Mouse (Mus musculus): ENCODE measurements around the gene Zfp108. TPM values are rescaled to one million over a fixed set of nuclear protein-coding genes. Genes with fewer than 3 reads are reported as not detected.

The Zfp108 gene
- 1.8 and 2.5 TPM in 2 replicates for polyA plus RNA-seq (2016; fragmentation: Nextera tagmentation; extraction: Ambion mirVana)

DNA sequence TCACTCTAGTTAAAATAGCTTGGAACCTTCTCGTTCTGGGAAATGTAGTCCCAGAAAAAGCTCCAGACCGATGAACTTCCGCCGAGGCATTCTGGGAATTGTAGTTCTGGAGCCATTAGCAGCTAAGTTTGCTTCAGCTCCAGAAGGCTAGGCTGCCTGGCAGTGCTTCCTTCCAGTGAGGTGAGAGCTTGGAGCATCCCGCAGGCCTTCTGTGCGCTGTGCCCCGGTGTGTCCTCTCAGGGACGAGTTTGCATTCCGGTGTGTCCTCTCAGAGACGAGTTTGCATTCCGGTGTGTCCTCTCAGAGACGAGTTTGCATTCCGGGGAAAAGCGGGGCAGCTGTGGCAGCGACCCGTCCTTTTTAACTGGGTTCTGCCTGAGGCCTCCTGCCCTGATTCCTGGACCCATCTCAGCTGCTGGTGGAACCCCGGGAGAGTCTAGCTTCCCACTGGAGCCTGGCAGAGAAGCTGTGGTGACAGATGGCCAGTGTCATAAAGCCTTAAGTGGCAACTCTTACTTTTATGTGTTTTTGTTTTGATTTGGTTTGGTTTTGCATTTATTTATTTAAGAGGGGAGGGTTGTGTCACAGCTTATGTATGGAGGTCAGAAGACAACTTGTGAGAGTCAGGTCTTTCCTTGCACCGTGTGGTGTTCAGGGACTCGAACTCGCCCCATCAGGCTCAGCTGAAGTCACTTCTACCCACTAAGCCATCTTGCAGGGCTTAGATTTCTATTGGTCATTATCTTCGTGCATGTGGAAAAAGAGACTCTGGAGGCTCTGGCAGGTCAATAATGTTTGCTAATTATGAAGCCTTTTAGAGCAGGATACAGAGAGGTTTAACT lies at the start of gene Zfp108:
Zfp108 (plus strand) TSS at position 162 of the 842 bp plus-strand sequence.
- Histone ChIP-seq H3K36me3 (peaks cover 3% of the 10 kb centered on the region; the same call in 1 of the 2 replicates), H3K27ac (peak within 1 kb of the TSS; percentile 72), H3K4me1 (0 out of 2 replicates have a peak, but pooled peaks cover 6% of the 10 kb centered on the region), H3K9me3 (no peaks in the 10 kb centered on the region), H3K4me3 (peak within 1 kb of the TSS; percentile 59), H3K27me3 (ENCODE audit: insufficient read depth, poor library complexity, severe bottlenecking) (no peaks in the 10 kb centered on the region)
- WGBS, result 22% methylated on average over 21 of the region's 21 CpGs
- DNase-seq (ENCODE audit: low spot score), result peak; percentile 93

DNA sequence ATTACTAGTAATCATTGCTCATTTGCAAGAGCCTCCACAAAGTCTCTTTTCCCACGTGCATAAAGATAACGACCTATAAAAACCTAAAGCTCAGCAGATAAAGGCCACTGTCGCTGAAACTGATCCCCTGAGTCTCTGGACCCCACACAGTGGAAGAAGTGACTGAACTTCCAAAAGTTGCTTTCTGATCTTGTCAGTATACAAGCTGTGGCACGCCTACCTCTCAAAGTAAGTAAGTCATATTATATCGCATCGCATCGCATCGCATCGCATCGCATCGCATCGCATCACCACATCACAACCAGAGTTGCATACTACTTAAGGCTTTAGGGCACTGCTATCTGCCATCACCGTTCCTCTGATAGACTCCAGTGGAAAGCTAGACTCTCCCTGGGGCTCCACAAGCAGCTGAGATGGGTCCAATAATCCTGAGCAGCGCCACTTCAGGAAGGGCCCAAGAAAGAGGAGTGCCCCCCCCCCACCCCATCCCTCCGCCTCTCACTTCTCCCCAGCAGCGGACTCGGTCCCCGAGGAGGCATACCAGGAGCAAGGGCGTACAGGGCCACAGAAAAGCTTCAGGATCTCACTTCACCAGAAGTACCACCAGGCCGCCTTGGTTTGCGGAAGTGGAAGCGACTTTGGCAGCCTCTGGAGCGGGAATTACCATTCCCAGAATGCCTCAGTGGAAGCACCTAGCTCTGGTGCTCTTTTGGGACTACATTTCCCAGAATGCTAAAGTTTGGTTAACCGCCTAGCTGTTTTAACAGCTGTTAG lies 46.9 kb upstream of the Zfp108 start:
- H3K4me3 ChIP-seq, result peak overlapping the region; percentile 77
- H3K27me3 ChIP-seq (ENCODE audit: insufficient read depth, poor library complexity, severe bottlenecking), result no peaks in the 10 kb centered on the region
- H3K27ac ChIP-seq, result peak overlapping the region; percentile 95
- DNase-seq (ENCODE audit: low spot score), result peak; percentile 92
- H3K9me3 ChIP-seq, result no peaks in the 10 kb centered on the region
- 14% methylated on average over 24 of the region's 24 CpGs for WGBS
- peaks cover 33% of the 10 kb centered on the region for H3K36me3 ChIP-seq
- H3K4me1 ChIP-seq, result peaks cover 4% of the 10 kb centered on the region; the same call in 1 of the 2 replicates

- no peaks in the 10 kb centered on the region for H3K9me3 ChIP-seq
- DNase-seq (ENCODE audit: low spot score), result no peak
- WGBS, result 59% methylated on average over 7 of the region's 7 CpGs
- peaks cover 4% of the 10 kb centered on the region; the same call in 1 of the 2 replicates for H3K4me1 ChIP-seq
- no peak overlapping the region; the same call in 1 of the 2 replicates for H3K27ac ChIP-seq
- no peaks in the 10 kb centered on the region for H3K27me3 ChIP-seq (ENCODE audit: insufficient read depth, poor library complexity, severe bottlenecking)
- peak overlapping the region; percentile 77 for H3K4me3 ChIP-seq
- peaks cover 26% of the 10 kb centered on the region for H3K36me3 ChIP-seq
These were observed 46.2 kb upstream of the Zfp108 start for GRCm38 (mm10) chr7:24208282-24208886.

DNA sequence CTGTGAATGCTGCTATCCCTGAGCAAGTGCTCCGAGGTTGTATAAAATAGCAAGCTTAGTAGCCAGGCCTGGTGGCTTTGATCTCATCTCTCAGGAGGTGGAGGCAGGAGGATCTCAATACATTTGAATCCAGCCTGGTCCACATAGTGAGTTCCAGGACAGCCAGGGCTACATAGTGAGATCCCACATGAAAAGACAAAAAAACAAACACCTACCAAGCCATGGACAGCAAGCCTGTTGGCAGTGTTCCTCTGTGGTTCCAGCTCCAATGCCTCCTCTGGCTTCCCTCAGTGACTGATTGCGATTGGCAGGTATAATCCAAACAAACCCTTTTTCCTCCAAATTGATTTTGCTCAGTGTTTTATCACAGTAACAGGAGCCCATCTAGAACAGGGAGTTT lies 44.3 kb upstream of the Zfp108 start:
- no peaks in the 10 kb centered on the region for H3K27me3 ChIP-seq (ENCODE audit: insufficient read depth, poor library complexity, severe bottlenecking)
- H3K4me3 ChIP-seq, result no peak overlapping the region
- no peaks in the 10 kb centered on the region for H3K9me3 ChIP-seq
- 79% methylated on average over 2 of the region's 2 CpGs for WGBS
- peaks cover 7% of the 10 kb centered on the region; the same call in 1 of the 2 replicates for H3K36me3 ChIP-seq
- DNase-seq (ENCODE audit: low spot score), result peak; percentile 64
- peaks cover 4% of the 10 kb centered on the region; the same call in 1 of the 2 replicates for H3K4me1 ChIP-seq
- no peak overlapping the region for H3K27ac ChIP-seq

- Histone ChIP-seq H3K27ac (no peak within 1 kb of the TSS), H3K4me3 (no peak within 1 kb of the TSS), H3K9me3 (no peaks in the 10 kb centered on the region), H3K27me3 (ENCODE audit: insufficient read depth, poor library complexity, severe bottlenecking) (no peaks in the 10 kb centered on the region), H3K4me1 (peaks cover 4% of the 10 kb centered on the region; the same call in 1 of the 2 replicates), H3K36me3 (no peaks in the 10 kb centered on the region)
- 67% methylated on average over 5 of the region's 5 CpGs for WGBS
- no peak for DNase-seq (ENCODE audit: low spot score)
These were observed 43.3 kb upstream of the Zfp108 start, which contains the start of gene Zfp111 for GRCm38 (mm10) chr7:24211343-24211742. TSS of gene Zfp111 (minus strand) at chr7:24211443.

DNA sequence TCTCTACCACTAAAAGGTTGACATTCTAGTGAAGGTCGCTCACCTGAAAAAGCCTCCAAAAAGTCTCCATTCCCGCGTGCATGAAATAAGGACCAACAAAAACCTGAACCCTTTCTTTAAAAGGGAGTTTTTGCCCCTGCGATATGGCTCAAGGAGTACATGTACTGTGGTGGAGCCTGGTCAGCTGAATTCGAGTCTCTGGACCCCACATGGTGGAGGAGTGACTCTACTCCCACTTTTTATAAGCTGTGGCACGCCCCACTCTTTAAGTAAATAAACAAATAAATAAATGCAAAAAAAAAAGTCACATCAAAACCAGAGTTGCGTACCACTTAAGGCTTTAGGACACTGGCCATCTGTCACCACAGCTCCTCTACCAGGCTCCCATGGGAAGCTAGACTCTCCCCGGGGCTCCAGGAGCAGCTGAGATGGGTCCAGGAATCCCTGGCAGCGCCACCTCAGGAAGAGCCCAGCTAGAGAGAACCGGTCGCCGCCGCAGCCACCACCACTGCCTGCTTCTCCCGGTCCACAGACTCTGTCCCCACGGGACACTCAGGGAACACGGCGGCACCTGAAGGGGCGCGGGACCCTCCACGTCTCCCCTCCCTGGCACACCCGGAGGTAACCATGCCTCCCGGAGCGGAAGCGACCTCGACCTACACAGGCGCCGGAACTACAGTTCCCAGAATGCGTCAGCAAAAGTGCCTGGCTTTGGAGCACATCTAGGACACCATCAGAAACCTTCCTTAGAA lies 17.4 kb upstream of the Zfp108 start, which contains the start of gene Zfp109:
Zfp109 (minus strand) TSS at position 521 of the 752 bp plus-strand sequence.
- Histone ChIP-seq H3K27ac (peak within 1 kb of the TSS; percentile 87), H3K4me1 (peaks cover 6% of the 10 kb centered on the region; the same call in 1 of the 2 replicates), H3K27me3 (ENCODE audit: insufficient read depth, poor library complexity, severe bottlenecking) (no peaks in the 10 kb centered on the region), H3K9me3 (no peaks in the 10 kb centered on the region; the same call in 1 of the 2 replicates), H3K36me3 (peaks cover 21% of the 10 kb centered on the region), H3K4me3 (peak within 1 kb of the TSS; percentile 81)
- peak; percentile 88 for DNase-seq (ENCODE audit: low spot score)
- WGBS, result 6% methylated on average over 28 of the region's 28 CpGs

DNA sequence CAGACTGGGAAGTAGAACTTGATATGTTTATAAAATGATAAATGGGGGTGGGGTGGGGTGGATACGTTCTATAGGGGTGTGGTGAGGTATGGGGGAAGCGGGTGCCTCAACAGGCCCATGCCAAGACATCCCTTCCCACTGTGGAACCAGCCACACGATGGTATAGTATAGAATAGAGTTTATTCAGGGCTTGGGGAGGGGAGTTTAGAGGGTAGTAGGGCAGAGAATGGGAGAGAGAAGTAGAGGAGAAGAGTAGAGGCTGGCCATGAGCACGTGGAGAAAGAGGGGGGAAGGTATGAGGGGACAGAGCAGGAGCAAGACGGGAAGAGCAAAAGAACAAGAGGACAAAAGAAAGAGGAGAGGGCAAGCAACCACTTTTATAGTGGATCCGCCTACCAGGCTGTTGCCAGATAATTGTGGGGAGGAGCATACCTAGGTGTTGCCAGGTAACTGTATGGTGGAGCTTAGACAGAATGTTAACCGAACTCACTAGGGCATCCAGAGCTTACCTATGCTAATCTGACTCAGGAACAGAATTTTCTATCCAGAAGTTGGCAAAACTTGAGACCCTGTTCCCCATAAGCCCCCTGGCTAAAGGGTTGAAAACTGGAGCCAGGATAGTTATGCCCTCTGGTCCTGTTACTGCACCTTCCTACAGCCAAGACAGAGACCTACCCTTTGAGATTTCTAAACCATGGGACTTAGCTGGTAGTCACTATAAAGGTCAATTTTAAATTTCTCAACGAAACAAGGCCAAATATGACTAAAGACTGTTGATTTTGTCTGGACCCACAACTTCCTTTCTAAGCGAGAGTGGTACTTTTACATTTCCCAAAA lies 597 bp upstream of the Zfp108 start:
- H3K4me1 ChIP-seq, result 0 out of 2 replicates have a peak, but pooled peaks cover 6% of the 10 kb centered on the region
- DNase-seq (ENCODE audit: low spot score), result no peak
- H3K27me3 ChIP-seq (ENCODE audit: insufficient read depth, poor library complexity, severe bottlenecking), result no peaks in the 10 kb centered on the region
- H3K27ac ChIP-seq, result peak overlapping the region; percentile 72
- 62% methylated on average over 9 of the region's 9 CpGs for WGBS
- H3K9me3 ChIP-seq, result no peaks in the 10 kb centered on the region
- peak overlapping the region; percentile 59 for H3K4me3 ChIP-seq
- no peaks in the 10 kb centered on the region for H3K36me3 ChIP-seq

GRCm38 (mm10) chr7:24259306-24259999 lies 4.9 kb downstream of the Zfp108 start:
- Histone ChIP-seq H3K9me3 (no peaks in the 10 kb centered on the region), H3K4me3 (no peak overlapping the region), H3K36me3 (peaks cover 23% of the 10 kb centered on the region), H3K27me3 (ENCODE audit: insufficient read depth, poor library complexity, severe bottlenecking) (no peaks in the 10 kb centered on the region), H3K27ac (no peak overlapping the region), H3K4me1 (0 out of 2 replicates have a peak, but pooled peaks cover 6% of the 10 kb centered on the region)
- DNase-seq (ENCODE audit: low spot score), result no peak
- WGBS, result 84% methylated on average over 13 of the region's 13 CpGs

DNA sequence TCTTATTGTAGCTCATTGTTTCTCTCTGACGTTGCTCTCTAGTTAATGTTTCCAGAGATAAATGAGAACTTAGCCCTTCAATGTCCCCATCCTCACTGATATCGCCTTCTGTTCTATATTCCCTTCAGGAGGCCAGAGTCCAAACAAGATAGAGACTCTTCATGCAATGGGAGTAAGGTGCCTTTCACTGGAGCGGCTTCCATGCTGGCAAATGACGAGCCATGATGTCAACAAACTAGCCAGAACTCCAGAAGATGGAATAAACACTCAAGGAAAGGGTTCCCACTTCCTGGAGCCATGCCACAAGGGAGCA lies 5.4 kb downstream of the Zfp108 start:
- H3K36me3 ChIP-seq, result peaks cover 23% of the 10 kb centered on the region
- no peak overlapping the region for H3K4me3 ChIP-seq
- no peak overlapping the region for H3K27ac ChIP-seq
- 87% methylated on average over 4 of the region's 4 CpGs for WGBS
- no peak for DNase-seq (ENCODE audit: low spot score)
- H3K9me3 ChIP-seq, result no peaks in the 10 kb centered on the region
- no peaks in the 10 kb centered on the region for H3K27me3 ChIP-seq (ENCODE audit: insufficient read depth, poor library complexity, severe bottlenecking)
- 0 out of 2 replicates have a peak, but pooled peaks cover 3% of the 10 kb centered on the region for H3K4me1 ChIP-seq

GRCm38 (mm10) chr7:24268176-24269155 lies 13.9 kb downstream of the Zfp108 start:
- WGBS, result 68% methylated on average over 24 of the region's 24 CpGs
- H3K27ac ChIP-seq, result no peak overlapping the region
- 0 out of 2 replicates have a peak, but pooled peaks cover 3% of the 10 kb centered on the region for H3K4me1 ChIP-seq
- H3K36me3 ChIP-seq, result peaks cover 1% of the 10 kb centered on the region
- H3K27me3 ChIP-seq (ENCODE audit: insufficient read depth, poor library complexity, severe bottlenecking), result no peaks in the 10 kb centered on the region
- H3K9me3 ChIP-seq, result no peaks in the 10 kb centered on the region
- no peak for DNase-seq (ENCODE audit: low spot score)
- H3K4me3 ChIP-seq, result no peak overlapping the region

Measured in heart, embryonic 10.5 days (tissue).